Mouse (Mus musculus): ENCODE results near the gene Ptger4. TPM values are rescaled to one million over a fixed set of nuclear protein-coding genes. Genes with fewer than 3 reads are reported as not detected.

The Ptger4 gene
- polyA plus RNA-seq, 1 experiment from 2014 or later = 3.4 TPM

GRCm38 (mm10) chr15:5241304-5242201, 2.4 kb downstream of the Ptger4 start:
- Histone ChIP-seq H3K4me2 (ENCODE audit: low read depth, low read length) (peak overlapping the region; percentile 100), H3K27me3 (replicated peaks; ENCODE audit: control insufficient read depth, insufficient read depth, low read length) (peaks cover 48% of the 10 kb centered on the region), H3K9me3 (ENCODE audit: control insufficient read depth, low read length) (no peaks in the 10 kb centered on the region), H3K36me3 (ENCODE audit: control insufficient read depth, insufficient read depth, low read length) (no peaks in the 10 kb centered on the region), H3K9ac (ENCODE audit: low read depth, low read length) (peak overlapping the region; percentile 58), H3K4me1 (ENCODE audit: control insufficient read depth, insufficient read depth, low read length) (peaks cover 16% of the 10 kb centered on the region; the same call in 1 of the 2 replicates), H3K27ac (replicated peaks; ENCODE audit: low read depth, low read length) (no peak overlapping the region), H3K4me3 (ENCODE audit: low read depth, low read length) (peak overlapping the region; percentile 62)
- ATAC-seq (ENCODE audit: low read depth) (no peak), DNase-seq (ENCODE audit: low spot score) (peak; percentile 88)
- WGBS = 22% methylated on average over 12 of the region's 12 CpGs

- 66% methylated on average over 6 of the region's 6 CpGs for WGBS
- no peak for ATAC-seq (ENCODE audit: low read depth)
- Histone ChIP-seq H3K9ac (ENCODE audit: low read depth, low read length) (peak overlapping the region; percentile 0; the same call in 1 of the 2 replicates), H3K4me2 (ENCODE audit: low read depth, low read length) (peak overlapping the region; percentile 100), H3K4me3 (ENCODE audit: low read depth, low read length) (peak overlapping the region; percentile 14; the same call in 1 of the 2 replicates), H3K27me3 (replicated peaks; ENCODE audit: control insufficient read depth, insufficient read depth, low read length) (peaks cover 41% of the 10 kb centered on the region), H3K4me1 (ENCODE audit: control insufficient read depth, insufficient read depth, low read length) (peaks cover 16% of the 10 kb centered on the region; the same call in 1 of the 2 replicates), H3K9me3 (ENCODE audit: control insufficient read depth, low read length) (no peaks in the 10 kb centered on the region), H3K27ac (replicated peaks; ENCODE audit: low read depth, low read length) (no peak overlapping the region), H3K36me3 (ENCODE audit: control insufficient read depth, insufficient read depth, low read length) (no peaks in the 10 kb centered on the region)
- no peak for DNase-seq (ENCODE audit: low spot score)
Measured at GRCm38 (mm10) chr15:5240360-5240759, 3.6 kb downstream of the Ptger4 start.

GRCm38 (mm10) chr15:5239901-5240300, 4.1 kb downstream of the Ptger4 start:
- Histone ChIP-seq H3K9me3 (ENCODE audit: control insufficient read depth, low read length) (no peaks in the 10 kb centered on the region), H3K4me1 (ENCODE audit: control insufficient read depth, insufficient read depth, low read length) (peaks cover 16% of the 10 kb centered on the region; the same call in 1 of the 2 replicates), H3K27me3 (replicated peaks; ENCODE audit: control insufficient read depth, insufficient read depth, low read length) (peaks cover 37% of the 10 kb centered on the region), H3K4me2 (ENCODE audit: low read depth, low read length) (peak overlapping the region; percentile 100), H3K36me3 (ENCODE audit: control insufficient read depth, insufficient read depth, low read length) (no peaks in the 10 kb centered on the region), H3K27ac (replicated peaks; ENCODE audit: low read depth, low read length) (no peak overlapping the region), H3K9ac (ENCODE audit: low read depth, low read length) (no peak overlapping the region), H3K4me3 (ENCODE audit: low read depth, low read length) (peak overlapping the region; percentile 14; the same call in 1 of the 2 replicates)
- ATAC-seq (ENCODE audit: low read depth) (no peak), DNase-seq (ENCODE audit: low spot score) (peak; percentile 22)
- WGBS = 65% methylated on average over 6 of the region's 6 CpGs

GRCm38 (mm10) chr15:5239361-5239760, 4.6 kb downstream of the Ptger4 start:
- Histone ChIP-seq H3K27me3 (replicated peaks; ENCODE audit: control insufficient read depth, insufficient read depth, low read length) (peaks cover 31% of the 10 kb centered on the region), H3K36me3 (ENCODE audit: control insufficient read depth, insufficient read depth, low read length) (no peaks in the 10 kb centered on the region), H3K4me3 (ENCODE audit: low read depth, low read length) (0 out of 2 replicates have a peak overlapping the region, but pooled peaks have one; percentile 0), H3K4me2 (ENCODE audit: low read depth, low read length) (peak overlapping the region; percentile 100), H3K9ac (ENCODE audit: low read depth, low read length) (no peak overlapping the region), H3K9me3 (ENCODE audit: control insufficient read depth, low read length) (no peaks in the 10 kb centered on the region), H3K27ac (replicated peaks; ENCODE audit: low read depth, low read length) (no peak overlapping the region), H3K4me1 (ENCODE audit: control insufficient read depth, insufficient read depth, low read length) (peaks cover 12% of the 10 kb centered on the region; the same call in 1 of the 2 replicates)
- no peak for DNase-seq (ENCODE audit: low spot score)
- no peak for ATAC-seq (ENCODE audit: low read depth)
- WGBS = 70% methylated on average over 4 of the region's 4 CpGs

- H3K27ac ChIP-seq (replicated peaks; ENCODE audit: low read depth, low read length) = no peak overlapping the region
- 81% methylated on average over 4 of the region's 4 CpGs for WGBS
- no peak overlapping the region for H3K4me3 ChIP-seq (ENCODE audit: low read depth, low read length)
- no peaks in the 10 kb centered on the region for H3K9me3 ChIP-seq (ENCODE audit: control insufficient read depth, low read length)
- peaks cover 24% of the 10 kb centered on the region for H3K27me3 ChIP-seq (replicated peaks; ENCODE audit: control insufficient read depth, insufficient read depth, low read length)
- H3K4me1 ChIP-seq (ENCODE audit: control insufficient read depth, insufficient read depth, low read length) = peaks cover 8% of the 10 kb centered on the region; the same call in 1 of the 2 replicates
- H3K4me2 ChIP-seq (ENCODE audit: low read depth, low read length) = no peak overlapping the region
- no peaks in the 10 kb centered on the region for H3K36me3 ChIP-seq (ENCODE audit: control insufficient read depth, insufficient read depth, low read length)
- no peak overlapping the region for H3K9ac ChIP-seq (ENCODE audit: low read depth, low read length)
- DNase-seq (ENCODE audit: low spot score) = no peak
- ATAC-seq (ENCODE audit: low read depth) = no peak
Measured at GRCm38 (mm10) chr15:5238553-5238952, 5.4 kb downstream of the Ptger4 start.

- DNase-seq (ENCODE audit: low spot score) (no peak), ATAC-seq (ENCODE audit: low read depth) (no peak)
- 75% methylated on average over 7 of the region's 7 CpGs for WGBS
- Histone ChIP-seq H3K9me3 (ENCODE audit: control insufficient read depth, low read length) (no peaks in the 10 kb centered on the region), H3K4me3 (ENCODE audit: low read depth, low read length) (no peak overlapping the region), H3K27me3 (replicated peaks; ENCODE audit: control insufficient read depth, insufficient read depth, low read length) (peaks cover 20% of the 10 kb centered on the region), H3K36me3 (ENCODE audit: control insufficient read depth, insufficient read depth, low read length) (no peaks in the 10 kb centered on the region), H3K27ac (replicated peaks; ENCODE audit: low read depth, low read length) (no peak overlapping the region), H3K4me1 (ENCODE audit: control insufficient read depth, insufficient read depth, low read length) (peaks cover 5% of the 10 kb centered on the region; the same call in 1 of the 2 replicates), H3K4me2 (ENCODE audit: low read depth, low read length) (no peak overlapping the region), H3K9ac (ENCODE audit: low read depth, low read length) (no peak overlapping the region)
Measured at GRCm38 (mm10) chr15:5238073-5238472, 5.9 kb downstream of the Ptger4 start.

- Histone ChIP-seq H3K4me2 (ENCODE audit: low read depth, low read length) (no peak overlapping the region), H3K4me1 (ENCODE audit: control insufficient read depth, insufficient read depth, low read length) (no peaks in the 10 kb centered on the region; the same call in 1 of the 2 replicates), H3K9ac (ENCODE audit: low read depth, low read length) (no peak overlapping the region), H3K36me3 (ENCODE audit: control insufficient read depth, insufficient read depth, low read length) (no peaks in the 10 kb centered on the region), H3K9me3 (ENCODE audit: control insufficient read depth, low read length) (no peaks in the 10 kb centered on the region), H3K27me3 (replicated peaks; ENCODE audit: control insufficient read depth, insufficient read depth, low read length) (peaks cover 10% of the 10 kb centered on the region), H3K4me3 (ENCODE audit: low read depth, low read length) (no peak overlapping the region), H3K27ac (replicated peaks; ENCODE audit: low read depth, low read length) (no peak overlapping the region)
- 55% methylated on average over 7 of the region's 7 CpGs for WGBS
- ATAC-seq (ENCODE audit: low read depth) (no peak), DNase-seq (ENCODE audit: low spot score) (peak; percentile 50)
Measured at GRCm38 (mm10) chr15:5237012-5237660, 6.9 kb downstream of the Ptger4 start.

GRCm38 (mm10) chr15:5236538-5236937, 7.4 kb downstream of the Ptger4 start:
- 13% methylated on average over 6 of the region's 6 CpGs for WGBS
- DNase-seq (ENCODE audit: low spot score) (peak; percentile 80), ATAC-seq (ENCODE audit: low read depth) (peak; percentile 69; the same call in 1 of the 2 replicates)
- H3K27me3 ChIP-seq (replicated peaks; ENCODE audit: control insufficient read depth, insufficient read depth, low read length) = 0 out of 2 replicates have a peak, but pooled peaks cover 4% of the 10 kb centered on the region
- H3K36me3 ChIP-seq (ENCODE audit: control insufficient read depth, insufficient read depth, low read length) = no peaks in the 10 kb centered on the region
- H3K9me3 ChIP-seq (ENCODE audit: control insufficient read depth, low read length) = no peaks in the 10 kb centered on the region
- peak overlapping the region; percentile 20; the same call in 1 of the 2 replicates for H3K4me2 ChIP-seq (ENCODE audit: low read depth, low read length)
- H3K27ac ChIP-seq (replicated peaks; ENCODE audit: low read depth, low read length) = no peak overlapping the region
- H3K4me1 ChIP-seq (ENCODE audit: control insufficient read depth, insufficient read depth, low read length) = no peaks in the 10 kb centered on the region; the same call in 1 of the 2 replicates
- no peak overlapping the region for H3K9ac ChIP-seq (ENCODE audit: low read depth, low read length)
- H3K4me3 ChIP-seq (ENCODE audit: low read depth, low read length) = no peak overlapping the region
